Mouse (Mus musculus): ENCODE results near the gene Ppm1d. TPM values are rescaled to one million over a fixed set of nuclear protein-coding genes. Genes with fewer than 3 reads are reported as not detected.

The Ppm1d gene
- polyA plus RNA-seq, 1 experiment from 2014 or later = 17.6 TPM

GRCm38 (mm10) chr11:85281219-85281878 is 29.7 kb upstream of the Ppm1d start:
- Histone ChIP-seq H3K9me3 (ENCODE audit: control insufficient read depth, low read length) (no peaks in the 10 kb centered on the region), H3K36me3 (ENCODE audit: control insufficient read depth, insufficient read depth, low read length) (no peaks in the 10 kb centered on the region), H3K4me3 (ENCODE audit: low read depth, low read length) (no peak overlapping the region), H3K9ac (ENCODE audit: low read depth, low read length) (no peak overlapping the region), H3K27ac (replicated peaks; ENCODE audit: low read depth, low read length) (no peak overlapping the region), H3K4me1 (ENCODE audit: control insufficient read depth, insufficient read depth, low read length) (no peaks in the 10 kb centered on the region), H3K27me3 (replicated peaks; ENCODE audit: control insufficient read depth, insufficient read depth, low read length) (no peaks in the 10 kb centered on the region), H3K4me2 (ENCODE audit: low read depth, low read length) (no peak overlapping the region)
- ATAC-seq (ENCODE audit: low read depth) (no peak), DNase-seq (ENCODE audit: low spot score) (no peak)
- WGBS = 76% methylated on average over 15 of the region's 15 CpGs

- Histone ChIP-seq H3K36me3 (ENCODE audit: control insufficient read depth, insufficient read depth, low read length) (no peaks in the 10 kb centered on the region), H3K9ac (ENCODE audit: low read depth, low read length) (no peak overlapping the region), H3K4me3 (ENCODE audit: low read depth, low read length) (no peak overlapping the region), H3K4me1 (ENCODE audit: control insufficient read depth, insufficient read depth, low read length) (no peaks in the 10 kb centered on the region), H3K27me3 (replicated peaks; ENCODE audit: control insufficient read depth, insufficient read depth, low read length) (no peaks in the 10 kb centered on the region), H3K27ac (replicated peaks; ENCODE audit: low read depth, low read length) (no peak overlapping the region), H3K4me2 (ENCODE audit: low read depth, low read length) (no peak overlapping the region), H3K9me3 (ENCODE audit: control insufficient read depth, low read length) (no peaks in the 10 kb centered on the region)
- DNase-seq (ENCODE audit: low spot score) = no peak
- WGBS = 75% methylated on average over 13 of the region's 13 CpGs
- ATAC-seq (ENCODE audit: low read depth) = no peak
Measured at GRCm38 (mm10) chr11:85297953-85298352, 13.1 kb upstream of the Ppm1d start.

- no peaks in the 10 kb centered on the region for H3K9me3 ChIP-seq (ENCODE audit: control insufficient read depth, low read length)
Measured at GRCm38 (mm10) chr11:85299880-85300279, 11.2 kb upstream of the Ppm1d start.

GRCm38 (mm10) chr11:85301161-85301560 is 9.9 kb upstream of the Ppm1d start:
- Histone ChIP-seq H3K4me3 (ENCODE audit: low read depth, low read length) (no peak overlapping the region), H3K4me1 (ENCODE audit: control insufficient read depth, insufficient read depth, low read length) (no peaks in the 10 kb centered on the region), H3K27me3 (replicated peaks; ENCODE audit: control insufficient read depth, insufficient read depth, low read length) (no peaks in the 10 kb centered on the region), H3K9ac (ENCODE audit: low read depth, low read length) (no peak overlapping the region), H3K27ac (replicated peaks; ENCODE audit: low read depth, low read length) (no peak overlapping the region), H3K36me3 (ENCODE audit: control insufficient read depth, insufficient read depth, low read length) (no peaks in the 10 kb centered on the region), H3K9me3 (ENCODE audit: control insufficient read depth, low read length) (no peaks in the 10 kb centered on the region), H3K4me2 (ENCODE audit: low read depth, low read length) (no peak overlapping the region)
- no peak for ATAC-seq (ENCODE audit: low read depth)
- 73% methylated on average over 3 of the region's 3 CpGs for WGBS
- no peak for DNase-seq (ENCODE audit: low spot score)

More at GRCm38 (mm10) chr11:85299880-85300279, 11.2 kb upstream of the Ppm1d start:
- H3K4me2 ChIP-seq (ENCODE audit: low read depth, low read length) = no peak overlapping the region
- no peak overlapping the region for H3K4me3 ChIP-seq (ENCODE audit: low read depth, low read length)
- no peak overlapping the region for H3K27ac ChIP-seq (replicated peaks; ENCODE audit: low read depth, low read length)
- no peaks in the 10 kb centered on the region for H3K36me3 ChIP-seq (ENCODE audit: control insufficient read depth, insufficient read depth, low read length)
- ATAC-seq (ENCODE audit: low read depth) (no peak), DNase-seq (ENCODE audit: low spot score) (no peak)
- H3K27me3 ChIP-seq (replicated peaks; ENCODE audit: control insufficient read depth, insufficient read depth, low read length) = no peaks in the 10 kb centered on the region
- WGBS = 82% methylated on average over 2 of the region's 2 CpGs
- H3K4me1 ChIP-seq (ENCODE audit: control insufficient read depth, insufficient read depth, low read length) = no peaks in the 10 kb centered on the region
- H3K9ac ChIP-seq (ENCODE audit: low read depth, low read length) = no peak overlapping the region

- H3K9me3 ChIP-seq (ENCODE audit: control insufficient read depth, low read length) = no peaks in the 10 kb centered on the region
- 71% methylated on average over 2 of the region's 2 CpGs for WGBS
Measured at GRCm38 (mm10) chr11:85301836-85302235, 9.2 kb upstream of the Ppm1d start.

GRCm38 (mm10) chr11:85306577-85307260 is 4.3 kb upstream of the Ppm1d start:
- H3K4me1 ChIP-seq (ENCODE audit: control insufficient read depth, insufficient read depth, low read length) = no peaks in the 10 kb centered on the region
- ATAC-seq (ENCODE audit: low read depth) (no peak), DNase-seq (ENCODE audit: low spot score) (no peak)
- H3K4me2 ChIP-seq (ENCODE audit: low read depth, low read length) = no peak overlapping the region
- no peaks in the 10 kb centered on the region for H3K27me3 ChIP-seq (replicated peaks; ENCODE audit: control insufficient read depth, insufficient read depth, low read length)
- no peak overlapping the region for H3K27ac ChIP-seq (replicated peaks; ENCODE audit: low read depth, low read length)
- H3K4me3 ChIP-seq (ENCODE audit: low read depth, low read length) = no peak overlapping the region
- WGBS = 58% methylated on average over 4 of the region's 4 CpGs
- no peaks in the 10 kb centered on the region for H3K9me3 ChIP-seq (ENCODE audit: control insufficient read depth, low read length)
- no peaks in the 10 kb centered on the region for H3K36me3 ChIP-seq (ENCODE audit: control insufficient read depth, insufficient read depth, low read length)
- no peak overlapping the region for H3K9ac ChIP-seq (ENCODE audit: low read depth, low read length)

More at GRCm38 (mm10) chr11:85301836-85302235, 9.2 kb upstream of the Ppm1d start:
- ATAC-seq (ENCODE audit: low read depth) (no peak), DNase-seq (ENCODE audit: low spot score) (no peak)
- H3K4me1 ChIP-seq (ENCODE audit: control insufficient read depth, insufficient read depth, low read length) = no peaks in the 10 kb centered on the region
- H3K36me3 ChIP-seq (ENCODE audit: control insufficient read depth, insufficient read depth, low read length) = no peaks in the 10 kb centered on the region
- no peaks in the 10 kb centered on the region for H3K27me3 ChIP-seq (replicated peaks; ENCODE audit: control insufficient read depth, insufficient read depth, low read length)
- no peak overlapping the region for H3K4me3 ChIP-seq (ENCODE audit: low read depth, low read length)
- no peak overlapping the region for H3K27ac ChIP-seq (replicated peaks; ENCODE audit: low read depth, low read length)
- H3K4me2 ChIP-seq (ENCODE audit: low read depth, low read length) = no peak overlapping the region
- no peak overlapping the region for H3K9ac ChIP-seq (ENCODE audit: low read depth, low read length)

- H3K4me3 ChIP-seq (ENCODE audit: low read depth, low read length) = no peak overlapping the region
- no peak overlapping the region for H3K27ac ChIP-seq (replicated peaks; ENCODE audit: low read depth, low read length)
- no peaks in the 10 kb centered on the region for H3K9me3 ChIP-seq (ENCODE audit: control insufficient read depth, low read length)
- H3K9ac ChIP-seq (ENCODE audit: low read depth, low read length) = no peak overlapping the region
- 66% methylated on average over 2 of the region's 2 CpGs for WGBS
- DNase-seq (ENCODE audit: low spot score) (no peak), ATAC-seq (ENCODE audit: low read depth) (no peak)
- H3K4me2 ChIP-seq (ENCODE audit: low read depth, low read length) = no peak overlapping the region
- no peaks in the 10 kb centered on the region for H3K27me3 ChIP-seq (replicated peaks; ENCODE audit: control insufficient read depth, insufficient read depth, low read length)
- no peaks in the 10 kb centered on the region for H3K36me3 ChIP-seq (ENCODE audit: control insufficient read depth, insufficient read depth, low read length)
- peaks cover 9% of the 10 kb centered on the region for H3K4me1 ChIP-seq (ENCODE audit: control insufficient read depth, insufficient read depth, low read length)
Measured at GRCm38 (mm10) chr11:85308799-85309198, 2.2 kb upstream of the Ppm1d start.

- peak overlapping the region; percentile 95 for H3K4me2 ChIP-seq (ENCODE audit: low read depth, low read length)
- WGBS = under 1% methylated on average over 15 of the region's 15 CpGs
- no peaks in the 10 kb centered on the region for H3K27me3 ChIP-seq (replicated peaks; ENCODE audit: control insufficient read depth, insufficient read depth, low read length)
- DNase-seq (ENCODE audit: low spot score) = no peak
- H3K27ac ChIP-seq (replicated peaks; ENCODE audit: low read depth, low read length) = peak overlapping the region; percentile 84
- H3K4me1 ChIP-seq (ENCODE audit: control insufficient read depth, insufficient read depth, low read length) = peaks cover 9% of the 10 kb centered on the region
- ATAC-seq (ENCODE audit: low read depth) = no peak
- H3K36me3 ChIP-seq (ENCODE audit: control insufficient read depth, insufficient read depth, low read length) = peaks cover 10% of the 10 kb centered on the region; the same call in 1 of the 2 replicates
- no peaks in the 10 kb centered on the region for H3K9me3 ChIP-seq (ENCODE audit: control insufficient read depth, low read length)
- H3K9ac ChIP-seq (ENCODE audit: low read depth, low read length) = peak overlapping the region; percentile 77
- H3K4me3 ChIP-seq (ENCODE audit: low read depth, low read length) = peak overlapping the region; percentile 95
Measured at GRCm38 (mm10) chr11:85310407-85310712, 684 bp upstream of the Ppm1d start.
